Mouse (Mus musculus): ENCODE measurements around the gene Ldb2.

GRCm38 (mm10) chr5:44654403-44654802 is 145.1 kb downstream of the Ldb2 start:
- no peak for TF ChIP-seq CTCF (conservative IDR thresholded peaks at IDR 0.05; ENCODE audit: low read length)
- TF ChIP-seq POU5F1 (IDR thresholded peaks at IDR 0.05; ENCODE audit: borderline replicate concordance, low read length) = no peak
